Mouse (Mus musculus) naive thymus-derived CD4-positive, alpha-beta T cell, adult 5 months (primary cell): ENCODE measurements around the gene Smcr8. TPM values are rescaled to one million over a fixed set of nuclear protein-coding genes. Genes with fewer than 3 reads are reported as not detected.

Experiments
- polyA plus RNA-seq: library from polyadenylated mRNA; unstranded; fragments of 100-300 nt; shearing (Covaris generic); gene quantifications from one replicate; pipeline ENCODE4 v1.2.1, GENCODE M21; 2017

Gene Smcr8
- polyA plus RNA-seq = 12.3 TPM

DNA sequence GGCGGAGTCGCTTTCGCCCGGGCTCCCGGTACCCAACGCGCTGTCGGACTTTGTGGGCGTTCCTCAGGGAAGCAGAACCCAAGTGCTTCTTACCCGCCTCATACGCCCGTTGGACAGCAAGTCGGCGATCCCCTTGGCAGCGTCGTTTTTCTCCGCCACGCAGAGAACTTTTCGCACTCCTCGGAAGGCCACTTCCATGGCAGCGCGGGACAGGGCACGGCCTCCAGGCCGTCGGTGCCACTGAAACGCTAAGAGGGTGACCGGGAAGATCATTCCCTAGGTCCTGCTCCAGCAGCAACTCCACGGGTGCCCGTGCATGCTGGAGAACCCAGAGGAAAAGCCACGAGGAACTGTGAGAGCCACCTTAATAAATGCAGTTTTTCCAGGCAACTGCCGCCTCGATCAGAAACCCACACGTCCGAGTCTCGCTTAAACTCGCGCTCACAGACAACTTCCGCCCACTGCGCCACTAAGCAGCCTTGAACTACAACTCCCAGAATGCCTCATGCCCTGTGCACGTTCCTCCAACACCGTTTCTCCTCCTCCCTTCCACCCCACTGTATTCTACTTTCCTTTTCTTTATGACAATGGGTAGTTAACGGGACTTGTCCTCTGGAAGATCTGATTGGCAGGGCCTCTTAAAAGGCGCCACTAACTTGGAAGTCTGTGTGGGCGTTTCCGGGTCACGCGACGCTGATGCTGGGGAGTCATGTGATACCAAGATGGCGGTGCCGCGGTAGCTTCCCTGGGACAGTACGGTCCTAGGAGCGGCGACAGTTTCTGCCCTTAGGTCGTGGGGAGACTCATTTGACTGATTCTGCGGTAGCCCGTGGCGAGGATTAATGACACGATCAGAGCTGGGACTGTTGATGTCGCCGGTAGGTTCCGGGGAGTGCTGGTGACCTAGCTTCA lies at the start of gene Smcr8, which contains the start of gene Top3a:
Gene Smcr8, plus strand, starts transcription at position 696 of the 912 bp plus-strand sequence.
Gene Top3a, minus strand, starts transcription at position 537 of the 912 bp plus-strand sequence.

DNA sequence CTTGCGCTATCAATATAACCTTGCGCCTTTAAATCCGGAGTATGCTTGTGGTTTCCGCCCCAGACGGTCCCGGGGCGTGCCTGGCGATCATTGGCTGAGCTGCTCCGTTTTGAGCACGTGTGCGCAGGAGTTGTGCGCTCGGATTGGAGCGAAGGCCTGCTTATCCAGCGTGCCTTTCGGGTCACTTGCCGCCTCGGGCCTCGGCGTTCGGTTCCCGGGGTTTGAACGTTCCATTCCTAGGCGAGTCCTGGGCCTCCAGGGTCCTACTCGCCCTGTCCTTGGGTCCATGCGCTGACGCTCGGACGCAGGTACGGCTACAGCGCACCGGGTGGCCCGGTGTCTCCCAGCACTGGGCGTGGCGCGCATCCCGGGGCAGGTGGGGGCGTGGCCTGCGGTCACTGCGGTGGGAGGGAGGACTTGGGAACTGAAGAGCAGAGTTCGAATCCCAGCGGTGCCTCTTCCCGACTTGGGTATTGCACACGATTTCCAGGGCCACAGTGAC lies 49.0 kb upstream of the Smcr8 start, which contains the start of gene Mief2:
Gene Mief2, plus strand, starts transcription at position 139 of the 502 bp plus-strand sequence.

GRCm38 (mm10) chr11:60811618-60812017 lies 34.3 kb downstream of the Smcr8 start, which contains the start of gene Shmt1:
TSS of gene Shmt1 (minus strand) at chr11:60811718.

DNA sequence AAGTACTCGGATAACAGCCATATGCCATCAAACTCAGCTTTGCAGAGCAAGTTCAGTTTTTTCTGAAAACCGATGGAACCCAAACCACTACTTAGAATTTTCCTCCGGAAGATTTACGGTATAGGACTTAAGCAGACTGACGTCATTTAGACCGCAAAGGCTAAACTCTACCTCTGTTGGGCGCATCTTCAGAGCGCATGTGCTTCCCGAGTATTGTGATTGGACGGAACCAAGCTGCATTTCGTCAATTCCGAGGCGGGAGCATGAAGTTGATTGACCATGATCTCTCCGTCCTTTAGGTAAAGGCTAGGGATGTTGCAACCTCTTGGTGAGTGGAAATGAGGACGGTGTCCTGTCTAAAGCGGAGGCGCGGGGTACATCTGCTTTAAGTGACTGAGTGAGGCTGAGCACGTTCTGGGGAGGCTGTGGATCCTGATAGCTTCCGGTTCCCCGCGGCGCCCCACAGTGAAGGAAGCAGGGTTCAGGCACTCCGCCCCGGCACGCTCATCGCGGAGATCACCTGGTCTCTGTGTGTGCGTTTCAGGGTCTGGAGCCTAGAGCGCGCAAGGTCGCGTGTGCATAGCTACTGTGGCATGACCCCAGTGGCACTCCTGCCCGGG lies 53.2 kb downstream of the Smcr8 start, which contains the start of gene Dhrs7b:
Gene Dhrs7b, plus strand, starts transcription at position 199 of the 620 bp plus-strand sequence.

Other genes starting within 250 kb of the Smcr8 start
- gene Alkbh5, start 241.1 kb upstream of the Smcr8 start, polyA plus RNA-seq = 51.4 TPM
- gene Llgl1, start 77.8 kb upstream of the Smcr8 start, polyA plus RNA-seq = 41.7 TPM
- 144 TPM for gene Flii, start 50.3 kb upstream of the Smcr8 start, polyA plus RNA-seq
- gene Mief2, start 49.1 kb upstream of the Smcr8 start, polyA plus RNA-seq = 12.9 TPM
- 27.6 TPM for gene Top3a, start 159 bp upstream of the Smcr8 start, polyA plus RNA-seq
- 12.9 TPM for gene Shmt1, start 34.2 kb downstream of the Smcr8 start, polyA plus RNA-seq
- gene Dhrs7b, start 53.1 kb downstream of the Smcr8 start, polyA plus RNA-seq = 22.6 TPM
- gene Tmem11, start 101.7 kb downstream of the Smcr8 start, polyA plus RNA-seq = 56.7 TPM
- gene Natd1, start 137.2 kb downstream of the Smcr8 start, polyA plus RNA-seq = 6.5 TPM
- gene Map2k3, start 154.5 kb downstream of the Smcr8 start, polyA plus RNA-seq = 56.8 TPM
- not detected for gene Kcnj12, start 245.0 kb downstream of the Smcr8 start, polyA plus RNA-seq